Mouse (Mus musculus) heart, adult 2 months (tissue): ENCODE data around the gene D930048N14Rik. TPM values are rescaled to one million over a fixed set of nuclear protein-coding genes. Genes with fewer than 3 reads are reported as not detected.

Experiments
- DNase-seq, 2 experiments: peaks; one replicate each; pipeline ENCODE4 v3.0.0; 2021
- H3K27ac ChIP-seq: fragments of 200-600 bp; 2 replicates; pipeline ENCODE4 v1.8.1; 2022
- H3K27me3 ChIP-seq: fragments of 200-500 bp; 2 replicates; pipeline ENCODE4 v1.6.1; 2012; ENCODE audit warnings: mild to moderate bottlenecking, low read length, inconsistent platforms, mixed read lengths; ENCODE audit not compliant: control insufficient read depth, insufficient read depth
- H3K36me3 ChIP-seq: fragments of 200-500 bp; 2 replicates; pipeline ENCODE4 v1.6.1; 2012; ENCODE audit warnings: low read length, inconsistent platforms; ENCODE audit not compliant: control insufficient read depth, insufficient read depth
- H3K4me1 ChIP-seq: fragments of 200-500 bp; 2 replicates; pipeline ENCODE4 v1.6.1; 2011; ENCODE audit warnings: low read length; ENCODE audit not compliant: control insufficient read depth, insufficient read depth
- H3K4me3 ChIP-seq: fragments of 200-600 bp; 2 replicates; pipeline ENCODE4 v1.8.1; 2022
- H3K79me2 ChIP-seq: fragments of 200-500 bp; replicated peaks from 2 replicates; pipeline ENCODE4 v1.6.1; 2012; ENCODE audit warnings: mild to moderate bottlenecking, inconsistent platforms, low read length, moderate library complexity, mixed read lengths; ENCODE audit not compliant: control insufficient read depth, insufficient read depth
- H3K9ac ChIP-seq: fragments of 200-500 bp; 2 replicates; pipeline ENCODE4 v1.6.1; 2012; ENCODE audit warnings: low read depth, mild to moderate bottlenecking, control low read depth, inconsistent platforms, low read length, mixed read lengths
- CTCF ChIP-seq: fragments of 200-600 bp; IDR thresholded peaks from 2 replicates; pipeline ENCODE4 v1.8.1; 2022; ENCODE audit warnings: antibody characterized with exemption, mild to moderate bottlenecking, moderate library complexity
- EP300 ChIP-seq: fragments of 200-500 bp; IDR thresholded peaks from 2 replicates; pipeline ENCODE4 v1.6.1; 2011; ENCODE audit warnings: low read depth, low read length, control low read depth; ENCODE audit not compliant: insufficient read depth
- POLR2A ChIP-seq: fragments of 200-500 bp; IDR thresholded peaks from 2 replicates; pipeline ENCODE4 v1.6.1; 2011; ENCODE audit warnings: mild to moderate bottlenecking, low read depth, low read length, control low read depth; ENCODE audit not compliant: insufficient read depth
- WGBS: fragments of 180-500 bp; shearing (Covaris S2); methylation state at CpG from one replicate; pipeline ENCODE4 v1.1.7; 2018; 5-methylcytosine and 5-hydroxymethylcytosine counted together
- intact Hi-C: fragments of 180-260 bp; cut with DNase I; formaldehyde crosslinking; loops from one replicate; pipeline ENCODE4 v1.15.1; 2025
- polyA plus RNA-seq: library from polyadenylated mRNA; depleted of rRNA; stranded (reverse); fragments of >200 nt; gene quantifications from 2 replicates; pipeline ENCODE4 v1.2.3, GENCODE M21; 2012
- total RNA-seq, 2 experiments: library from RNA; stranded (reverse); gene quantifications; 2 replicates each; pipeline ENCODE4 v1.2.3; 2021

D930048N14Rik gene
- total and polyA plus RNA-seq, 3 experiments, result 0.60 to 3.7 (median 0.68) TPM

DNA sequence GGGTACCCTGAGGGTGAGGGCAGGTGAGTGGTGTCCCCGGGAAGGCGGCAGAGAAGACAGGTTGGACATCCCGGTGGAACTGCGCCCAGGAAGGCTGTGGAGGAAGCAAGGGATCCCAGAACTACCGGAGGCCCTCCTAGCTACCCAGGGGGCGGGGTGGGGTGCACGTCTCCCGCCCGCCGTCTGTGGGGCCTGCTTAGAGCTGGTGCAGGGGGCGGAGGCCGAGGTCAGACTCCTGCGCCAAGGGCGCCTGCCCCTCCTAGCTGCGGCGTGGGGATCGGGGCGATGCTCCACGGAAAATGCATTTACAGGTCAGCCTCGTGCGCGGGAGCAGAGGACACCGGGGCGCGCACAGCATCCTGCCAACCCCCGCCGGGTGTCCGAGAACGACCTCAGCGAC, 493 bp upstream of the D930048N14Rik start:
- no peaks in the 10 kb centered on the region for H3K27me3 ChIP-seq
- TF ChIP-seq CTCF (no peak), POLR2A (no peak), EP300 (no peak)
- no peak for DNase-seq
- intact Hi-C loops, result no loop called here
- H3K36me3 ChIP-seq, result no peaks in the 10 kb centered on the region; the same call in 1 of the 2 replicates
- H3K4me3 ChIP-seq, result peak overlapping the region; percentile 76
- WGBS, result 3% methylated on average over 30 of the region's 30 CpGs
- H3K9ac ChIP-seq, result peak overlapping the region; percentile 87
- H3K27ac ChIP-seq, result peak overlapping the region; percentile 86
- no peaks in the 10 kb centered on the region for H3K79me2 ChIP-seq
- peaks cover 5% of the 10 kb centered on the region for H3K4me1 ChIP-seq

- no peaks in the 10 kb centered on the region for H3K27me3 ChIP-seq
- DNase-seq, result no peak
- no peaks in the 10 kb centered on the region for H3K36me3 ChIP-seq
- intact Hi-C loops, result loop anchor here (2.0 kb wide), 2 partner anchors 28 to 34 kb away; partner anchors contain the start of gene Nhp2
- no peak for TF ChIP-seq EP300
- no peak for TF ChIP-seq POLR2A
- TF ChIP-seq CTCF, result no peak
- WGBS, result 94% methylated on average over 4 of the region's 4 CpGs
- no peak overlapping the region for H3K9ac ChIP-seq
- no peak overlapping the region for H3K4me3 ChIP-seq
- H3K79me2 ChIP-seq, result no peaks in the 10 kb centered on the region
- H3K27ac ChIP-seq, result no peak overlapping the region
- 0 out of 2 replicates have a peak, but pooled peaks cover 1% of the 10 kb centered on the region for H3K4me1 ChIP-seq
Observed at GRCm38 (mm10) chr11:51652889-51653418, 2.2 kb downstream of the D930048N14Rik start.

GRCm38 (mm10) chr11:51653736-51654135, 3.0 kb downstream of the D930048N14Rik start:
- Histone ChIP-seq H3K9ac (no peak overlapping the region), H3K36me3 (no peaks in the 10 kb centered on the region), H3K4me3 (no peak overlapping the region), H3K27ac (no peak overlapping the region), H3K4me1 (peaks cover 1% of the 10 kb centered on the region; the same call in 1 of the 2 replicates), H3K79me2 (no peaks in the 10 kb centered on the region), H3K27me3 (no peaks in the 10 kb centered on the region)
- intact Hi-C loops, result loop anchor here (2.0 kb wide), 2 partner anchors 27 to 35 kb away; partner anchors contain the start of gene Nhp2
- TF ChIP-seq EP300 (no peak), CTCF (no peak)
- DNase-seq, result no peak
- 86% methylated on average over 6 of the region's 6 CpGs for WGBS

GRCm38 (mm10) chr11:51654891-51655290, 4.1 kb downstream of the D930048N14Rik start:
- TF ChIP-seq CTCF (no peak), EP300 (no peak), POLR2A (no peak)
- intact Hi-C loops, result no loop called here
- no peak for DNase-seq
- Histone ChIP-seq H3K4me1 (peaks cover 4% of the 10 kb centered on the region), H3K4me3 (no peak overlapping the region), H3K27me3 (no peaks in the 10 kb centered on the region), H3K79me2 (no peaks in the 10 kb centered on the region), H3K27ac (no peak overlapping the region), H3K9ac (no peak overlapping the region), H3K36me3 (no peaks in the 10 kb centered on the region)
- WGBS, result 94% methylated on average over 3 of the region's 3 CpGs

- no peak overlapping the region for H3K9ac ChIP-seq
- no peaks in the 10 kb centered on the region for H3K27me3 ChIP-seq
- no peaks in the 10 kb centered on the region for H3K79me2 ChIP-seq
- intact Hi-C loops, result no loop called here
- peak overlapping the region; percentile 17; the same call in 1 of the 2 replicates for H3K27ac ChIP-seq
- DNase-seq, result peak in 1 of 2 experiments; percentile 44
- no peaks in the 10 kb centered on the region for H3K36me3 ChIP-seq
- WGBS, result 63% methylated on average over 10 of the region's 10 CpGs
- TF ChIP-seq EP300 (no peak), POLR2A (no peak), CTCF (no peak)
- H3K4me1 ChIP-seq, result peaks cover 4% of the 10 kb centered on the region
- H3K4me3 ChIP-seq, result no peak overlapping the region
Observed at GRCm38 (mm10) chr11:51656798-51657521, 6.2 kb downstream of the D930048N14Rik start.

DNA sequence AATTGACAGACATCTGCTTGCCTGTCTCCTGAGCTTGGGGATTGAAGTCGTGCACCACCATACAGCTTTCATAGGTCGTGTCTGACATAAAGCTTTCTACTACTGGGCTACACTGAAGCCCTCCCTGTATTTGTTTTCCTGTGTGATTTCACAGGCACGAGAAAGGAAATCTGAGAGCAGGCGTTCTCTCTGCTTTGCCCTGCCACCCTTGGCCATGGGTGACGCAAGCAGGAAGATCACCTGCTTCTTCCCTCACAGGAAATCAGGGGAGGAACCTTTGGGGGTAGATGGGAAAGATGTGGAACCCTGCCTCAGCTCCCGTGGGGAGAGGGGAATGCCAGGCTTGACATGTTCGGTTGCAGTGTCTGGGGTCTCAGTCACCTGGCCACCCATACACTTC, 7.5 kb downstream of the D930048N14Rik start:
- 38% methylated on average over 7 of the region's 7 CpGs for WGBS
- Histone ChIP-seq H3K36me3 (no peaks in the 10 kb centered on the region), H3K4me1 (peaks cover 4% of the 10 kb centered on the region), H3K27ac (peak overlapping the region; percentile 47), H3K4me3 (no peak overlapping the region), H3K27me3 (no peaks in the 10 kb centered on the region), H3K9ac (no peak overlapping the region), H3K79me2 (no peaks in the 10 kb centered on the region)
- TF ChIP-seq EP300 (no peak), POLR2A (no peak), CTCF (no peak)
- intact Hi-C loops, result no loop called here
- no peak for DNase-seq
